Mouse (Mus musculus) megakaryocyte-erythroid progenitor cell, adult 5-6 weeks (primary cell): ENCODE measurements around the gene Rab26. TPM values are rescaled to one million over a fixed set of nuclear protein-coding genes. Genes with fewer than 3 reads are reported as not detected.

Experiments
- ATAC-seq: replicated peaks from 2 replicates; pipeline ENCODE4 v1.8.0; 2016; ENCODE audit warnings: mild to moderate bottlenecking, inconsistent platforms; ENCODE audit not compliant: severe bottlenecking, poor library complexity, low FRiP score, low TSS enrichment
- total RNA-seq, 2 experiments: library from RNA; stranded (forward) in 1 of 2; stranded (reverse) in 1 of 2; fragments of 200-1000, 215-1000 nt in 1 of 2; fragments of >200 nt in 1 of 2; fragmentation: Nextera tagmentation in 1 of 2; gene quantifications; 2 replicates each; pipeline ENCODE4 v1.2.3; 2014 to 2017

The Rab26 gene
- total RNA-seq (2014; fragmentation: Nextera tagmentation) (not detected in 2 replicates), total RNA-seq (2017) (1.3 TPM in 1 of 2 replicates, not detected in the other)

- ATAC-seq, result no peak
These were observed at the start of gene Rab26 for GRCm38 (mm10) chr17:24534160-24534718. Gene Rab26, minus strand, starts transcription at chr17:24534210.

GRCm38 (mm10) chr17:24580287-24580686, 46.3 kb upstream of the Rab26 start:
- no peak for ATAC-seq

- no peak for ATAC-seq
These were observed 45.5 kb upstream of the Rab26 start for GRCm38 (mm10) chr17:24579532-24579931.

GRCm38 (mm10) chr17:24573811-24574210, 39.8 kb upstream of the Rab26 start:
- ATAC-seq, result 0 out of 2 replicates have a peak, but pooled peaks have one; percentile 4

GRCm38 (mm10) chr17:24572651-24573245, 38.7 kb upstream of the Rab26 start:
- ATAC-seq, result no peak

GRCm38 (mm10) chr17:24569837-24570236, 35.8 kb upstream of the Rab26 start:
- ATAC-seq, result no peak

GRCm38 (mm10) chr17:24567034-24567779, 33.2 kb upstream of the Rab26 start:
- peak; percentile 87 for ATAC-seq

GRCm38 (mm10) chr17:24565792-24566191, 31.8 kb upstream of the Rab26 start:
- ATAC-seq, result no peak

GRCm38 (mm10) chr17:24565092-24565491, 31.1 kb upstream of the Rab26 start:
- no peak for ATAC-seq

GRCm38 (mm10) chr17:24564422-24564821, 30.4 kb upstream of the Rab26 start:
- ATAC-seq, result no peak

GRCm38 (mm10) chr17:24563638-24564037, 29.6 kb upstream of the Rab26 start:
- ATAC-seq, result no peak

- ATAC-seq, result no peak
These were observed 27.6 kb upstream of the Rab26 start for GRCm38 (mm10) chr17:24561592-24561991.

GRCm38 (mm10) chr17:24560301-24561028, 26.5 kb upstream of the Rab26 start:
- ATAC-seq, result no peak

- no peak for ATAC-seq
These were observed 25.1 kb upstream of the Rab26 start for GRCm38 (mm10) chr17:24559146-24559545.

- ATAC-seq, result no peak
These were observed 24.6 kb upstream of the Rab26 start for GRCm38 (mm10) chr17:24558600-24559099.

- no peak for ATAC-seq
These were observed 23.1 kb upstream of the Rab26 start for GRCm38 (mm10) chr17:24557091-24557490.

- ATAC-seq, result no peak
These were observed 17.0 kb upstream of the Rab26 start for GRCm38 (mm10) chr17:24551050-24551444.

GRCm38 (mm10) chr17:24550416-24551049, 16.5 kb upstream of the Rab26 start:
- ATAC-seq, result peak; percentile 44

- peak; percentile 89 for ATAC-seq
These were observed 15.8 kb upstream of the Rab26 start, which contains the start of gene Pkd1 for GRCm38 (mm10) chr17:24549618-24550415. Gene Pkd1, plus strand, starts transcription at chr17:24549834.
